Mouse (Mus musculus): Measurements from ENCODE around the gene Zmynd12.

Gene Zmynd12

DNA sequence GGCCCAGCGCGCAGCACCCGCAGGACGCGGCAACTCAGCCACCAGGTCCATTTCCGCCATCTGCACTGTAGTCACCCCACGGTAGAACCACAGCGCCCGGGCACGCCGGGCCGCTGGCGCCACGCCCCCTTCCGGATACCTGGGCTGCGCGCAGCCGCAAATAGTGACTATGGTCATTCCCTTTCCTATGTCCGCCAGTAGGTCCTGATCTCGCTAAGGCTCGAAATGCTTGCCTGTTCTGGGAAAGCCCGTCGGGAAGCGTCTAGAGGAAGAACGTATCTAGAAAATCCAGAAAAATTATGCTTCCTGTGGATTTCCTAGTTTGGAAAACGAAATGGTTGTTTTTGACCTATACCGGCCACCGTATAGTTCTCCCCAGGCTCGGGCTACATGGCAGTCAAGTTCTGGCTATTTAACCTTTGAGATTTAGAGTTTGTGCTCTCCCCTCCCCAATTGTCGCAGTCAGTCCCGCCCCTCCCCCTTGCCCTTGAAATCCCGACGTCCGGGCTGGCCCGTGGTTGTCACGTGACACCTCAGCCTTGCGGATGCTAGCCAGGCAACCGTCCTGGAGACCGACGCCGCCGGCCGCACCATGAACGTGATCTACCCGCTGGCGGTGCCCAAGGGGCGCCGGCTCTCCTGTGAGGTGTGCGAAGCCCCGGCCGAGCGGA is at the start of gene Zmynd12, which contains the start of gene Ppcs:
Zmynd12 (plus strand) TSS at position 521 of the 671 bp plus-strand sequence.
Ppcs (minus strand) TSS at position 127 of the 671 bp plus-strand sequence.
- peak; percentile 73 for DNase-seq (ENCODE audit: low read depth)

DNA sequence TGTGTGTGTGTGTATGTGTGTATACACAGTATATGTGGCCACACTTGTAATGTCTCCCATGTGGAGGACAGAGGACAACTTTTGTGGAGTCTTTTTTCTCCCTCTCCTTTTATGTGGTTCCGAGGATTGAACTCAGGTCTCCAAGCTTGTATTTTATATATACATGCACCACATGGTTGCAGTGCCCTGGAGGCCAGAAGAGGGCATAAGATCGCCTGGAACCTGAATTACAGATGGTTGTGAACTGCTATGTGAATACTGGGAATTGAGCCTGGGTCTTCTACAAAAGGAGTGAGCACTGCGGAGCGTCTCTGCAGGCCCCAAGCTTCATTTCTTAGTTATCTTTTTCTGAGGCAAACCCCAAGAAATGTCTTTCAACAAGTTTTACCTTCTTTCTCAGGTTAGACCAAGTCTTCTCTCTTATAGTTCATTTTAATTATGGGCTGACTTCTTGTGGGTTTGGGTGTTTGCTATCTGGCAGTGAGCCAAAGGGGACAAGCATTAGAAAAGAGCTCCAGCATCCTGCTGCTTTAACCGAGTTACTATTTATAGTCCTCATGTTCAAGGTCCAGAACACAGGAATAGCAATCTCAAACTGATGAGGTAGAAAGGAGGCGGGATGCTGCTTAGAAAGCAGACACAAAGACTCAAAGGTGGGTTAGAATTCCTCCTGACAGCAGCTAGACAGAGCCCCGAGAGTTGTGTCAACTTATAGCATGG is 41.0 kb upstream of the Zmynd12 start:
- DNase-seq (ENCODE audit: low read depth), result no peak

DNA sequence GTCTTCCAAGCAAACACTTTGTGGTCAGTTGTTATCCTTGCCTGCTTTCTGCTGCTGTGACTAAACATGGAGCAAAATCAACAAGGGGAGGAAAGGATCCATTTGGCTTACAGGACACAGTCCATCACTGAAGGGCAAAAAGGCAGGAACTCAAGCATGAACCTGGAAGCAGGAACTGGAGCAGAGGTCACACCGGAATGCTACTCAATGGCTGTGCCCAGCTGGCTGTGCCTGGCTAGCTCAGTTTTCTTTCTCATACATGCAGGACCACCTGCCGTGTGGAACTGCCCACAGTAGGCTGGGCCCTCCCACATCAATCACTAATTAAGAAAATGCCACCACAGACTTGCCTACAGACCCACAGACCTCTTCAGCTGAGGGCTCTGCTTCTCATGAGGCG is 33.4 kb upstream of the Zmynd12 start:
- no peak for DNase-seq (ENCODE audit: low read depth)

DNA sequence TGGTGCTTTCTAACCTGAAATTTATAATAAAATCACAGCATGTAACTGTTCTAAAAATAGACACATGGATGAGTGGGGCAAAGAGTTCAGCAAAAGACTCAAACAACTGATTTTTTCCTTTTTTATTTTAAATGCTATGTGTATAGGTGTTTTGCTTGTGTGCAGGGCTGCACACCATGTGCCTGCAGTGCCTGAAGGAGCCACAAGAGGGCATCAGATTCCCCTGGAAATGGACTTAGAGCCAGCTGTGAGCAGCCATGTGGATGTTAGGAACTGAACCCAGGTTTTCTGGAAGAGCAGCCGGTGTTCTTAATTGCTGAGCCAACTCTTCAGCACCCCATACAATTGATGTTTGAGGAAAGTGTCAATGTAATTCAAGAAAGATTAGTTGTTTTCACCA is 32.2 kb upstream of the Zmynd12 start:
- DNase-seq (ENCODE audit: low read depth), result peak; percentile 59

DNA sequence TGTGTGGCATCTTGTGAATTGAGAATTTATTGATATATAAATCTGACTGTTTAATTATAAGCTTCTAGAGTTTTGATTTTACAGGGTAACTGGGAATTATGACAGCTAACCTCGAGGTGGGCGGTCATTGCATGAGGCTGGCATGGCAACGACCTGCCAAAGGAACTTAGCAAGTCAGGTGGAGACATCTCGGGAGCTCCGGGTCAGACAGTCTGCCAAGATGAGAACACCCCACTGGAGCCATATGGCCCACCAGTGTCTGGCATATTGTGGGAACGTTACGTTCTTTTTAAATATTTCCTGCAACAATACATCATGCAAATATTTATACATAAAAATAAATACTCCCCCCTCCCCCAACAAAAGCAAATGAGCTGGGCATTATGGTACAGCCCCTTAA is 23.9 kb upstream of the Zmynd12 start:
- no peak for DNase-seq (ENCODE audit: low read depth)

DNA sequence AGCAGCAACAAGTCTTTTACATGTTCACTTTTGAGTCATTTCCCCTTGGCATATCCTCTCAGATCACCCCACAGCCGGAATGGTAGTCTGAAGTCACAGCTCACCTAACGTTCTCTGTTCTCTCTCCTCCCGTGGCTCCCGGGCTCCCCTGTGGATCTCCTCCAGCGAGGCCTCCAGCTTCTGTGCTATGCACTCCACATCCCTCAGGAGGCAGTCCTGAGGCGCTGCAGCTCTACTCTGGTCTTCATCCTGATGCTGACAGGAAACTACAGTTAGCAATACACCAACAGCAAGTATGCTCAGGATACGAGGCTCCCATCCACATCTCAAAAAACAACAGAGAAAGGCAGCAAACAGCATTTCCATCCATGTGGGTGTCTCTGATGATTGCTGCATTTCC is 21.7 kb upstream of the Zmynd12 start:
- no peak for DNase-seq (ENCODE audit: low read depth)

DNA sequence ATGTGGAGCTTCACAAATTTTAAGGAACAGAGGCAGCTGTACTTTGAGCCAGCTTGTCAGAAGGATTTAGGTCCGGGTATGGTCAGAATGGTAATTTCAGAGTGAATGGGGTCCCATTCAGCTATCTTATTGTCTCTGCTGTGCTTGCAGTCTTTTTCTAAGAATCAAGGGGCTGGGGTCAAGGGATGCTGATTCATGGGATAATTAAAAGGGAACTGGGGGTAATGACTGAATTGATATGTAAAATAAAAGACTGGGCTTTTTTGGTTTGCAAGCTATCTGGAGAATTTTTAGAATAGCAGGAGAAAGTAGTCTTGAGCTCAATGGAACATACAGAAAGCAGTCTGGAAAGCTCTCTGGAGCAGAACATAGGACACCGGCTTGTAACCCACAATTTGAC is 19.2 kb upstream of the Zmynd12 start:
- no peak for DNase-seq (ENCODE audit: low read depth)

DNA sequence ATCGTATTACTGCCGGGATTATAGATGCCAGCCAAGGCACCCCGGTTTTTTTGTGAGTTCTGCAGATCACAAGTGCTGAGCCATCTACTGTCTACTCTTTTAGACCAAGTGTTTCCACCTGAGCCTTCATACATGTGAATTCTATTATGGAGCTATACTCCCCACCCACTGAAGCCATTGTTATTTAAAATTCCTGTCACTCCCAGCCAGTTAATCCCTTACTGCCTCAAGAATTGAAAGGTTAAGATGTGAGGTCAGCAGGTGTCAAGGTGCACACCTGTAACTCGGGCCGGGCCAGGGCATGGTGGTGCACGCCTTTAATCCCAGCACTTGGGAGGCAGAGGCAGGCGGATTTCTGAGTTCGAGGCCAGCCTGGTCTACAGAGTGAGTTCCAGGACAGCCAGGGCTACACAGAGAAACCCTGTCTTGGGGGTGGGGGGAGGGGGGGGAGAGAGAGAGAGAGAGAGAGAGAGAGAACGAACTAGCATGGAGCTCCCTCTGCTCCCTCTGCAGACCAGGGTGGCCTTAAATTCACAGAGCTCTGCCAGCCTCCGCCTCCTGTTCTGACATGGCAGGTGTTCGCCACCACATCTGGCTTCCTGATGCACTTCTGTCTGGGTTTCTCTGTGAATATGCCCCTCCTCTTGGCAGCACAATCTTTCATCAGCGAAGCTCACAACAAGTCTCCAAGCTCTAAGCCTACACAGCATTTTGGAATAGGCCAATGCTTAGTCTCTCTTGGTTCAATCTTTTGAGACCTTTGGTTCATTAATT is 10.6 kb upstream of the Zmynd12 start:
- DNase-seq (ENCODE audit: low read depth), result no peak

DNA sequence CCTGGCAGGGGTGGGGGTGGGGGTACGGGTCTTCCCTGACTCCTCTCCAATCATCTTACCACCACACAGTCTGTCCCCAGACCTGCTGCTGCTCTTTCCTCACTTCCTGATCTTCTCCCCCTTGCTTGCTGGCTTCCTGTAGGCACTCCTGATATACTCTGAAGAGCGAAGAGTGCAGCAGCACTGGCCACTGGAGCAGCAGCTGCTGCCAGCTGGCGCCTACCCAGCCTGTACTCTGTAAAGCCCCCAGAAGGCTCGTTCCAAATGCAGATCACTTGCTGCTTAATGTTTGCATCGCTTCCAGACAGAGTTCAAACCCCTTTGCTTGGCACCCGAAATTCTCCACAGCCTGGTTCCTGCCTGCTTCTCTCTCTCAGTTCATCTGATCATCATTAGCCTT is 9.8 kb upstream of the Zmynd12 start:
- no peak for DNase-seq (ENCODE audit: low read depth)

DNA sequence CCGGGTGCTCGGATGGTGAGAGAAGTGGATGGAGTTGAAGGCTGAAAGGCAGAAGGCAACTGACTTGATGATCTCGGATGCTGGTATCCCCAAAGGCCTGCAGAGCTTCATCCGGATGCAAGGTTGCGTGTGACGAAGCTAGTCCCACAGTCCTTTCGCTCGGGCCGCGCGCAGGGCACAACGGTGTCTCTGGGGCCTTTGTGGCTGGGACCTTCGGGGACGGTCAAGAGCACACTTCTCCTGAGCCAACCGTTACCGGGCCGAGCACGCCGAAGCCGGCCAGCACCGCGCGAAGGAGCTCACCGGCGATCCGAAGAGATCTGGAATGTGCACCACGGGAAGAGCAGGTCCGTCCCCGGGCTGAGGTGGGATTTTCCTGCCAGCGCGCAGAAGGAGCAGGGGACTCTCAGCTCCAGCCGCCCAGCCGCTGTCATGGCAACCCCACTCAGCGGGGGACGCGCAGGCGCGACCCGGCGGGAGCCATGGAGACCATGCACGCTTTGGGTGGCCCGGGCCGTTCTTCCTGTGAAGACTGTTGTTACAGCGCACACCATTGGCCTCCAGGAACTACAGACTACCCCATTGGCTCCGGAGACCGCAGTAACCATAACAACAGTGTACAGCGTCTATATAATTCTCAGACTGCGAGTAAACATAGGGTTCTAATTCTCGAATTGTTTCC is 7.4 kb upstream of the Zmynd12 start, which contains the start of gene Ccdc30:
Ccdc30 (minus strand) TSS at position 450 of the 682 bp plus-strand sequence.
- DNase-seq (ENCODE audit: low read depth), result peak; percentile 73

DNA sequence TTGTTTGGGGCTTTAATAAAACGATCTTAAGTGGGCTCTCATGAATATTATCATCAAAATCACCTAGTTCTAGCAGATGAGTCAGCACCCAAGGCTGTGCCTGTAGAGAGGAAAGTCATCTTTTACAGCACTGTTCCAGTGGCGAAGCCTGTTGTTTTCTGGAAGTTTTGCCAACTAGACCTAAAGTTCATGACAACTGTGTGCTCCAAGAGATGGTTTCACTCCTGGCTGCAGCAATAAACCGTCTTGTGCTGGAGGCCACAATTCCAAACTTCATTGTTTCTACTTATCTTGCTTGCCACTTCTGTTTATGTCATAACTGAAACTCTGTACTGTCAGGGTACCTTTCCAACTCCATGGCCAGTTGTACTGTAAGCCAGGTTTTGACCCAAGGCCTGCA is 5.3 kb upstream of the Zmynd12 start:
- peak; percentile 22 for DNase-seq (ENCODE audit: low read depth)

DNA sequence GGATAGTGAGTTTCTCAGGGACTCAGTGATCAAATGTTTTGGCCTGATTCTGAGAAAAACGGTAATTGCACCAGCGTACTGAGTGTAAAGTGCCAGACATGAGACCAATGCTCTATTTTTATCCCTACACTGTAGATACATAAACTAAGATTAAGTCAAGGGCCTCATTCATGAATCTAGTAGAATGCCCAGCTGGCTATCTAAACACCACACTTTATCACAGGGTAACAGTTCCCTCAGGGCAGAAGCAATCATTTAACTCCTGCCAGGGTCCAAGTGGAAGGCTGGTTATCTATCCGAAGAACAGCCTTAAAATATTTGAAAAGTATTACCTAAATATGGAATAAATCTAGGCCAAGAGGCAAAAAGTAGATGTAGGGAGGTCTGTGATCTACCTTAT is 4.7 kb upstream of the Zmynd12 start:
- no peak for DNase-seq (ENCODE audit: low read depth)

DNA sequence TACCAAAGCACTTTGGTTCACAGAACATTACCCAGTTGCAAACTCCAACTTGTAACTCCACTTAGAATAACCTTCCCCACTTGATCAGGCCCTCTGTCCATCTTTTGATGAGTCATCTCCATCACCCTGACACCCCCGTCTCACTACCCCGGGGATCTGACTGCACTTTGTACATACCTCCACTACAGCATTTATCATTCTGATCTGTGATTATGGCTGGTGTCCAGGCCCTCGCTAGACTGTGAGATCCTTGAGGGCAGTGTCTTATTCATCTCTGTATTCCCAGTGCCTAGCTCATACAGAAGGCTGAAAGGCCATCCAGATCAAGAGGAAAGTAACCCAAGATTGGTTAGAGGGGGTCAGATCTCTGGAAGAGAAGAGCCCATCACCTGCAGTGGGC is 1.4 kb upstream of the Zmynd12 start:
- DNase-seq (ENCODE audit: low read depth), result no peak

DNA sequence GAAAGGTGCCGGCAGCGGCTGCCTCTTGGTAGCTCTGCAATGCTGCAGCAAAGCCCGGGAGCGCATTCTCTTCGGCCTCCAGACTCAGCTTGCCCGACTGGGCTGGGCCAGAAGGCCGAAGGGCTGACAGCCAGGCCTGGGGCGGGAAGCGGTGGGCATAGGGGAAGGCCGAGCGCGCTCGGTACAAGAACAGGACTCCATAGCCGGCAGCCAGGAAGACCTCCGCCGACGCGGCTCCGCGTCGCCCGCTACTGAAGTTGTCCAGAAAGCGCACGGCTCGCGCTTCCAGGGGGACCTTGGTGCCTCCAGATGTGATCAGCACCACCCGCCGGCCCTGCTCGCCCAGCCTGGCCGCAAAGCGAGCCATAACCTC is 707 bp upstream of the Zmynd12 start:
- peak; percentile 40 for DNase-seq (ENCODE audit: low read depth)

DNA sequence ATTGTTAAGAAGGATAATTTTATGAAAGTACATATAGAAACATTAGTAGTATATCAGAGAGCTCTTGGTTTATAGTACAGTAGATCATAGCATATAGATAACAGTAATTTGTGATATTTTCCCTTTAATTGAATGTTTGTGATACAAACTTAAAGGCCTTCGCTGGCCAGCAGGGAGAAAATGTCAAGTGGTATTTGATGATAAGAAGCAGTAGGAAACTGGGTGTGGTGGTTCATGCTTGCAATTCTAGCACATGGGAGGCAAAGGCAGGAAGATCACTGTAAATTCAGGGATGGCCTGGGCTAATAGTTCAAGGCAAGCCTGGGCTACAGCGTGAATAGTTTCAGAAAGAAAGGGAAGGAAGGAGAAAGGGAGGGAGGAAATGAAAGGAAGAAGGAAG is 2.5 kb downstream of the Zmynd12 start:
- no peak for DNase-seq (ENCODE audit: low read depth)

DNA sequence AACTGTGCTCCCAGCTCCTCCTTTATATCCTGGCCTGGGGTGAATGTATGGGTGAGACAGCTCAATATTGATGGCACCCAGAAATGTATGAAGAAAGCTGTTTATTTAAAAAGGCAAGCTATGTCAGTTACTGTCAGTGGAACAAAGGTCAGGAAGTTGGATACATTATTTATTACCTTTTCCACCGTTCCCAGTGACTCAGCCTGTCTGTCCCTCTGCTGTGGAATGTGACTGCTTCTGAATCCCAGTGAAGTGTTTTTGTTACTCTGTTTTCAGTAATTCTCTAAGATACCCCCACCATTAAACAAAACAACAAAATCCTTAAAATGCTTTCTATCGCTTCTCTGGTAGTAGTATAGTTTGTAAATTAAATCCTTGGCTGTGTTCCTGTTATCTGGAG is 3.0 kb downstream of the Zmynd12 start:
- no peak for DNase-seq (ENCODE audit: low read depth)

DNA sequence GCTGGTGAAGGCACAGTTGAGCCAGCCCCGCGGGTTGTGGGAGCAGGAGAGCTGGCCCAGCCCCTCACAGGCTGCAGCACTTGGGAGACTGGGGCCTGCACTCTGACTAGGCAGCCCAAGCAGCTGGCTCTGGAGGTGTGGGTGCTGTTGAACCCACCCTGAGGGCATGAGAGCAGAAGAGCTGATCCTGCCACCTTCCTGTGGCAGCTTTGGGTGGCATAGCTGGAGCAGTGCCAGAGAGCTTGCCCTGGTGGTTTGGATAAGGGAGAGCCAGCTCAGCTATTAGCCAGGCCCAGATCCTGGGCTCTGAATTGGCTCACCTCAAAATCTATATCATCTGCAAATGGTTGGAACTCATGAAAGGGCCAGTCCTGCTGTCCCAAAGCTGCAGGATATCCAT is 5.1 kb downstream of the Zmynd12 start:
- no peak for DNase-seq (ENCODE audit: low read depth)

DNA sequence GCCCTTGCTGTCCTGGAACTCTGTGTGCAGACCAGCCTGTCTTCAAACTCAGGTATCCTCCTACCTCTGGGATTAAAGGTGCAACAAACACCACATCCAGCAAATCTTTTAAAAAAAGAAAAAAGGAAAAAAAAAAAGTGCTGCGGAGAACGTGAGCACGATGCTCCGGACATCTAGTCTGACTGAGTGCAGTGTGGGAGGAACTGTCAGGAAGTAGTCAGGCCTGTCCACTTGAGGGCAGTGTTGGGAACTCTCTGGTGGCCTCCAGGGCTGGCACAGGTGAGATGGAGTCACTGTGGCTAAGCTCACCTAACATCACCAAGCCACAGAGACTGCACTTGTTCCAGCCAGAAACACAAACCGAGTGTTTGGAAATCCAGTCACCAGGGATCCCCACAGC is 8.1 kb downstream of the Zmynd12 start:
- peak; percentile 62 for DNase-seq (ENCODE audit: low read depth)

DNA sequence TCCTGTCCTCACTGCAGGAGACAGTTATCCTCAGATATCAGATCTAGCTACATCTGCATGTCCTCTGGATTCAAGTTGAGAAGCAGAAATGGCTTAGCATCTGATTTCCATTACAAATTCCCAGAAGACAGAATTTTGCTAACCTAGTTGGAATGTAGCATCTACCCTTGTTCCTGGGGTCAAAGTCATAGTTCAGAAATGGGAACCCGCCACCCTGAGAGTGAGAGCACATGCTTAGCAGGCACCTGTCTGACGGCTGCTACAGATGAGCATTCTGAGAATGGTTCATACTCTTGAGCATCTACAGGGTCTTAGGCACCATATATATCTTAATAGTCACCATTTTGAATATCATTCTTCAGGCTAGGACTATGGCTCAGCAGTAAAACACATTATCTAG is 15.3 kb downstream of the Zmynd12 start:
- DNase-seq (ENCODE audit: low read depth), result no peak

DNA sequence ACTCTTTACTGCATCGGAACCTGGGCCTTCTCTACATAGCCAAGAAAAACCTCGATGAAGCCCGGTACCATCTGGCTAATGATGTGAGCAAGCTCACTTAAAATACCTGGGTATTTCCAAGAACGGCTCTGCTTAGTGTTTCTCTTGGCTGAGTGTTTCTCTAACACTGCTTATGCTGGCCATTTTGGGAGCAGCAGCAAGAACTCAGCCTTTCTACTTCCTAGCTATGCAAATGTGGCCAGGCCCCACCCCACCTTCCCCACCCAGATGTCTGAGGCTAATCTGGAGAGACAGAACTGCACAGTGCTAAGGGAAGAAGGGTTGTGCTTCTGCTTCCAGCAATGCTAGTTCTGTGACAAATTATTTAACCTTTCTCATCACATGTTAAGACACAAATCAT is 19.2 kb downstream of the Zmynd12 start:
- no peak for DNase-seq (ENCODE audit: low read depth)

DNA sequence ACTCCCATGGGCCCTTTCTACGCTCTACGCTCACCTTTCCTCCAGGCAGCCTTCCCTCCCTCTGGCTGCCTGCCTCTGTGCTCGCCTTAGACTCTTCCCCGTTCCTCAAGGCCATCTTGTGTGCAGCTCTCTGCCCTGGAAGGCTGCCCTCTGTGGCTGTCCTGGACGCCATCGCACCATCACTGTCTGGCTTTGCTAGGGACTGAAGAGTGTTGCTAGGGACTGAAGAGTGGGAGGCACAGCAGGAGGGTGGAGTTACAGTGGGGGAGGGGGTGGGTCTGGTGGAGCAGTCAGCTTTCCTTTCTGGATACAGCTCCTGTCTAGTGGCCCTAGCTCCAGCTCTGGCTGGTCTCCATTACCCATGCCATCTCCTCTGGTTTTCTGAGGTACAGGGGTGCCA is 19.9 kb downstream of the Zmynd12 start:
- no peak for DNase-seq (ENCODE audit: low read depth)

DNA sequence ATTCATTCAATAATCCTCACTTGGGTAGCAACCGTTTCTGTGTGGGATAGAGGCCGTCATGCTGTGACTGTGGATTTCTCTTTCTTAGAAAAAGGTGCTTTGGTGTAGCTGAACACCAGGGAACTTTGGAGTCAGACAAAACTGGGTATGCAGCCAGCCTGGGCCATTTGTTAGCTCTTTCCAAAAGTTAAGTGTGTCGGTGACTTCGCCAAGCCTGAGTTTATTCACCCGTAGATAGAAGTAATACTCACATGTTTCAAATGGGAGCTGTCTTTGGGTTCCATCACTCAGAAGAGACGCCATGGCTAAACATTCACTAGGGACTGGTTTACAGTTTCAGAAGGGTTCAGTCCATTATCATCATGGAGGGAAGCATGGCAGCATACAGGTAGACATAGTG is 24.6 kb downstream of the Zmynd12 start:
- no peak for DNase-seq (ENCODE audit: low read depth)
